Mouse (Mus musculus) testis, postnatal 14 days (tissue): ENCODE results near the gene Gm11114.
A peak's percentile ranks its signal among the peaks of the same experiment; 100 is the strongest.

Source experiments
- DNase-seq: peaks from one replicate; pipeline ENCODE4 v3.0.0; 2021; ENCODE audit warnings: low spot score

Gm11114 gene

DNA sequence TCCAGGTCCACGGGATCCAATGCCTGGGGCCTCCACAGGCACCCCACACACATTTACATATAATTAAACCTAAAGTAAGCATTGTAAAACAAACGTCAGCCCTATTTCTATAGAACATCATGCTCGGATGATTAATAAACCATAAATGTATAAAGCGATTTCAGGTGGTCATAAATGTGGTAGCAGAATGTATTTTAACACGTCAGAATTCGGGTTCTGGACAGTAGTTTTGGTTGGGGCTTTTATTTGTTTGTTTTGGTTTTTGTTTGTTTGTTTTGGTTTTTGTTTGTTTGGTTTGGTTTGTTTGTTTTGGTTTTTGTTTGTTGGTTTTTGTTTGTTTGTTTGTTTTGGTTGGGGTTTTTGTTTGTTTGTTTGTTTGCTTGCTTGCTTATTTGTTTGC lies at the start of gene Gm11114:
Gm11114 (plus strand) TSS at position 301 of the 400 bp plus-strand sequence.
- no peak for DNase-seq

DNA sequence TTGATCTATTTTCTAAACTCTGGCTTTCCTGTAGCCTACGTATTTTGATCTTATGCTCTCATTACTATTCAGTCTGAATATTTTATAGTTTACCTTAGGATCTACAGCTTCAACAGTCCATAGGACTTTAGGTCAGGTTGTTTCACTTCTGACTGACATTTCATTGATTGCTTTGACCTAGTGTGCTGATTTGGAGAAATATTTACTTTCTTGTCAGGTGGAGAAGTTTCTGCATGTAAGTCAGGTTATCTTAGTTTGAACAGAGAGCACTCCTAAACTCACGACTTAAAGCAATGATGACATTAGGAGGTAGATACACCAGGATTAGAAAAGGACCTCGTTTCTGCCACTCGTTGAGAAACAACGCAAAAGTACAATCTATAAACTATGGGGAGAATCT lies 45.7 kb upstream of the Gm11114 start:
- no peak for DNase-seq

DNA sequence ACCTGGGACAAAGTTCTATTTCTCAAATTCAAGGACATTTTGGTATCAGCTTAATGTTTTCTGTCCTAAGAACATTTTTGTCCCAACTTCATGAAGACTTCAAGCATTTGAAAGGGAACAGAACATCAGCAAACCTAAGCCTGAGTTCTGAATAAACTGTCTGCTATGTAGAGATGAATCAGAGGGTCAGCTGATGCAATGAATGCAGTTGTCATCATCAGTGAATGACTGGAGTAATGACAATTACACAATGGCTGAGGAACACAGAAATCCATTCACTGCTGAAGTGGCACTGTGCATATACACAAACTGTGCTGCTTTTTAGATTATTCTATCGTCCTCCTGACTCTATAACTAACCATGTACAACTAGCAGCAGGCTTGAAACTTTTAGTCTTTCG lies 38.5 kb upstream of the Gm11114 start:
- no peak for DNase-seq

DNA sequence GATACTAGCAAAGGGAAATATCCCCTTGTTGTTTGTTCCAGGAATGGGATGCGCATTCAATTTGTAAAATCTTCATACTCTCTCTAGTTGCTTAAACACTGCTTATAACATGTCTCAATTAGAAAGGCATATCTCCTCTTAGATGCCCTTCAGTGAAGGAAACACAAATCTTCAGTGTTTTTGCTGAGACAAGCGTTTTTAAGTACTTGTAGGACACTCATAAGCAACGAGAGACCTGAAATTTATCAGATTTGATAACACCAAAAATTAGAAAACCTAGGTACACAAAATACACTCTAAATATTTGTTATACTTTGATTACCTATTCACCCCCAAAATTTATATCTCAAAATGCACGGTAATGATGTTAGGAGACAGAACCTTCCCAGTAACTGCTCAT lies 9.7 kb upstream of the Gm11114 start:
- DNase-seq: no peak

DNA sequence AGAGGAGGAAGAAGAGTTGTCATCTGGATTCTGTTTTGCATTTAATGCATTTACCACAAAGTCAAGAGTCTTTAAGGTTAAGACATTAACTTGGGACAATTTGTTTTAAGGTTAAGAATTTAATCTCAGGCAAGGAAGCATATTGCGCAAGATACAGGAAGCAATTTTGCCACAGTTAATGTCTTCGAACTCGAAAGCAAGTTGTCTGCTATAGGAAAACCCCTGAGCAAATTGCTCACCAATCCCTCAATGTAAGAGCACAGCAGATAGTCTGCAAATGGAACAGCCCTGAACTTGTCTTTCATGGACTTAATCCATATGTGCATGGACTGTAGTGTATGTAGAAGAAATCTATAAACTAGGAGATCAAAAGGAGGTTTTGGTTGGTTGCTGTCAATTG lies 9.2 kb upstream of the Gm11114 start:
- DNase-seq: no peak

DNA sequence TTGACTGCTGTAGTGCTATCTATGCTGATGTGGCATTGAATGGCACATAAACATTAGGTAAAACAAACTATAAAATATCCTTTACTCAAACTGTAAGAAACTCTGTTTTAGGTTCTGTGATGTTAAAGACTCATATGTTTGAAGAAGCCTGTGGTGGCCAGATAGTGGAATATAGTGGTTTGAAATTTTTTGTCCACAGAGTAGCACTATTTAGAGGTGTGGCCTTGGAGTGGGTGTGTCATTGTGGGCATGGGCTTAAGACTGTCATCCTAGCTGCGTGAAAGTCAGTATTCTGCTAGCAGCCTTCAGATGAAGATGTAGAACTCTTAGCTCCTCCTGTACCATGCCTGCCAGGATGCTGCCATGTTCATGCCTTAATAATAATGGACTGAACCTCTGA lies 3.5 kb downstream of the Gm11114 start:
- no peak for DNase-seq

DNA sequence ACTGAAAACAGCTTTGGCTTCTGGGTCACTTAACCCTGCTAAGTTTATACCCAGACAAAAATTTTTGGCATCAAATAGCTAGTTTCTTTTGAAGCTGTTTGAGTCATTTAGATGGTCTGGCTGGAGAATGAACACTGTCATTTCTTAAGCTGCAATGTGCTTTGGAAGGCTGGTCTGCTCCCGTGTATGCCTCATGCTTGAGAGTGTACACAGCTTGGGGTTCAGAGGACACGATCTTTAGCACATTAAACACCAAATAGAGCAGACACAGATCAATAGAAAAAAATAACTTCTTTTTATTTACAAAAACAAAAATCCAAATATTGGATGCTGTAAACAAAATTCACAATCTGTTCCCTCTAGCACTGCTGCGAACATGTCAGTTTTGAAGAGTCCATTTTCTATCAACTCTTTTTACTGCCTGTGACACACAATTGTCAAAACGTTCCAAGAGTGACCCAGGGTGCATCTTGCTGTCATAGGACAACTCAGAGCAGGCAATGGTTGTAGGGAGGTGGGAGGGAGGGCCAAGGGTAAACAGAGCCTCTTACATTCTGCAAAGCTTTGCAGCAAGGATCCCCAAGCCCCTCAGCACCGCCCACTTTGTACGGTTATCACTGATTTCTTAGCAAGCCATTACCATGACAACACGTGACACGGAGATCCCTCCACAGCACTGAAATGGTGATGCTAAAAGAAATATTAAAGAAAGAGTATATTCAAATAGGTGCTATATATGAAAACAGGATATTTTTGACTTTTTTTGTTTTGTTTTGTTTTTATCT lies 7.8 kb downstream of the Gm11114 start:
- DNase-seq: no peak

DNA sequence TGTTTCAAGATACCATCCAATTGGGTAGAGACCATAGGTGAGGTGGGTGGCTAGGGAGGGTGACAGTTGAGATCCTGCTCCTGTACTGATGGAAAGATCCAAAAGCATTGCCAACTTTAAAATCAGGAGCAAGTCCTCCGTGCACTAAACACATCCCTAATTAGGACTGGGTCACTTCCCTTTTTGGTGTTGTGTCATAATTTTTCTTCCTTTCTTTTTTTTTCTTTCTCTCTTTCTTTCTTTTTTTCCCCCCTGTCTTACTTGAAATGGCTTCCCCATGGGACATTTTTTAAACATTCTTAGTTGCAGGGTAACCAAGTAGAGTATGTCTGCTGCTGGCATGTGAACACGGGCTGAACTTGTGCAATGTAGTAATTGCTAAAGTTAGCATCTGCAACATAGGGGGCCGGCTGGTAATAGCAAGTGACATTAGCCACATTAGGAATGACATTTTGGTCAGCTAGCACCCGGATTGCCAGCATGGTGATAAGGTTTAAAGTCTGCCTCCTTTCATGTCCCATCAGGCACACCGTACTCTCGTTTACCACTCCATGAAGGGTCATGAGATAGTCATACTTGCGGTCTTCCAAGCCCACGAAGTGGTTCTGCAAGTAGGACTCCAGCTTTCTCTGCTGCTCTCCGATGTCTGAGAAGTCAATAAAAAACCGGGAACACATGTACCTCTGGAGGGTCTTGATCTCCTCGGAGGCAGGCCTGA lies 11.7 kb downstream of the Gm11114 start:
- no peak for DNase-seq

DNA sequence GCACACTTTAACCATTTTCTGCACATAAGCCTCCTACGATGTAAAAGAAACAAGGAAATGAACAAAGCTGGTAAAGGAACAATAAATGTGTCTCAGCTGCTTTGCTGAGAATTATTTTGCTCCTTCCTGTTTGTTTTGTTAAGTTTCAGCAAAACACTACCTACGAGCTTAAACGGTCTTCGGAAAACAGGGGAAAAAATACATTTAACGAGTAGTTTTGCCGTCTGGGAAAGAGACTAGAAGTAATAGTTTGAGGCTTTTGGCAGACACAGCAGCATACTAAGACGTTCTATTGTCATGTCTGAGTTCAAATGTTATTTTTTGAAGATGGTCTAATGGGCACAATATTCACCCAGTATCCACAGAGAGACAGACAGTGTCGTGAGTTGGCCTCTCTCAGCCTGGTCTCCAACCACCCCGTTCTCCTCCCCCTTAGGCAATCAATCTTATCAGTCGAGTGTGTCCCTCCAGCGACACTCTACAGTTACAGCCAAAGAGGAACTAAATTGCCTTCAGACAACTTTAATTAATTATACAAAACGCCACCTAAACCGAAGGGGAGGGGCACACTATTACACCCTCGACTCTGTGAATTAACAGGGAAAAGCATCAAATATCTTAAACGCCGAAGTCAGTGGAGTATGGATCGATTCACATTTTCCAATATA lies 12.8 kb downstream of the Gm11114 start:
- no peak for DNase-seq

DNA sequence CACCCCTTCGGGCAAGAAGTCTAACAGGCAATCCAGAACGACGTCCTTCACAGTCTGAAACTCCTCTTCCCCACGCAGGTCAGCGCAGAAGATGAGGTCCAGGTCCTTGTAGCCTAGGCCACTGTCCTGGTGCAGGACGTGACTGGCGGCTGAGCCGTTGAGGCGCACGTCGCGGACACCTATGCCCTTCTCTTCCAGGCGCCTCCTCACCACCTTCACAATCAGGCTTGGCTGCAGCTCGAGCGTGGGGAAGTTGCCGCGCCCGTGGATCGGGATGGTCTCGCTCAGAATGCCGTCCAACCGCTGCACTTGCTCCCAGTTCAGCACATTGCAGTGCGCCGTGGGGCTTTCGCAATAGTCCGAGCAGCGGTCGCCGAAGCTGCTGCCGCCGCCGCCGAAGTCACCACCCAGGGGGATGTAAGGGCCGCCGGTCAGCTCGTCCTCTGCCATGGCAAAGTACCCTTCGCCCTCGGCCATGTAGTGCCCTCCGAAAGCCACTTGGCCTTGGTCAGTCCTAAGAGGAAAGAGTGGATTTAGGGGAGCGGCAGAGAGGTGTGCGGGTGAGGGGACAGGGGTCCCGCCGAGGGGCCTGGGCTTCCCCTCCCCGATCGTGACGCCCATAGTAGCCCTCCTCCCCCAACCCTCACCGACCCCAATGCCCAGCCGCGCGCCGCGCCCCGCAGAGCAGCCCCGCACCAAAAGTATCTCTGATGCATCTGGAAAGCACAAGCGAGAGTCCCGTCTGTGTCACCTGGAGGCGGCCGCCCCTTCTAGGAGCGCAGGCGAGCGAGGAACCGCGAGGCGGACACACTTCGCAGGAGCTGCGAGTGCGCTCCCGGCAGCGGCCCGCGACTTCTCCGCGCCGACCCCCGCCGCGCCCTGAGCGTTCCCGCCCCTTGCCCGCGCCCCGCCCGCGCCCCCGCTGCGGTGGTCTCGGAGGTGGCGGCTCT lies 14.0 kb downstream of the Gm11114 start:
- DNase-seq: peak; percentile 24

DNA sequence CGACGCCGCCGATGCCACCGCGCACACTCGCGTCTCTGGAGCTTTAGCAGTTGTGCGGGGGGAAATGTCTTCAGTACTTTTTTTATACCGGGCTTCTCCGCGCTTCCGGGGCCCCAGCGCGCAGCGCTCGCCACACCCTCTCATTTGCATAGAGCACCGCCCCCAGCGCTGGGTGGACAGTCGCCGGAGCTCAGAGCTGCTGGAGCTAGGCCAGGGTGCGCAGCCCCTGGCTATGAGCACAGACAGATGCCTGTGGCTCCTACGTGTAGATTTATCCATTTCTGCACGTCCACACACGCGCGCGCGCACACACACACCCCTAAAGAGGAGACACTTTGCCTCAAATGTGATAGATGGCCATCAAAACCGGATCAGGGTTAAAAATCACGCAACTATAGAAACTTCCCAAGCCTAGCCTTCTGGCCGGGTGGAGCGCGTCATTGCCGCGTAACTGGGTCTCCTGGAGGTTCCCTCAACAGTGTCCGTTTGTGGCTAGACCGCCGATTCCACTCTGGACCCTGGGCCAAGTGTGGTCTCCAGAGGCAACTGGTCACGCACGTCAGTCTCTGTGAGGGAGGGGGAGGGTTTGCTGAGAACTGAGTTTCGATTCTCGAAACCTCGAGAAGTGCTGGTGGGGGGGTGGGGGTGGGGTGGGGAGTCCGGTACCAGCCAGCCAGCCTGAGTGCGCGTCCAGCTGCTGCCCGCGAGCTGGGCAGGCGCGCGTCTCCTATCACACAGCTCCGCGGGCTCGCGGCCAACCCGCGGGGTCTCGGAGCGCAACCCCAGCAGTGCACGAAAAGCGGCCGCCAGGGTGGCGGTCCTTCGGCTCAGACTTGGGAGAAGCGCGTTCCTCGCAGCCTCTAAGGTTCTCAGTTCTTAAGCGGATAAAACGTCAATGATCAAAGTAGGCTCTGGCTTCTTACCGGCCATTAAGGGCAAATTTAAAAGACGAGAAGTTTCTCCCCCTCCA lies 15.0 kb downstream of the Gm11114 start, which contains the start of gene Tent5a:
Tent5a (minus strand) TSS at position 107 of the 970 bp plus-strand sequence.
- peak; percentile 84 for DNase-seq

DNA sequence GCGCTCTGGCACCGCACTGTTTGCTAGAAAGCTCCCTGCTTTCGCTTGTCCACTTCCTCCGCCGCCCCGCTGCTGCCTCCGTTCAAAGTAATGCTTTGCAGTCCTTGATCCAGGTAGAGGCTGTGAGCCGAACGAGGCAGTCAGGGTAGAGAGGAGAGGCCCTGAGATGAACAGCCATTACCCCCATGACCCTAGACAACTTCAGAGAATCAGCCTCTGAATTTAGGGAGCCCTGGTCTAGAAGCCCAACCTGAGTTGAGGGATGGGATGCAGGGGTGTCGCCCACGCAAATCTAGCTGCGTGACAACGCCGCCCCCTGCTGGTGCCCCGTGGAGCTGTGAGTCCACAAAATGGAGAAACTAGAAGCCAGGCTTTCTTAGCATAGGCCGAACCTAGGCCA lies 15.7 kb downstream of the Gm11114 start:
- peak; percentile 80 for DNase-seq

DNA sequence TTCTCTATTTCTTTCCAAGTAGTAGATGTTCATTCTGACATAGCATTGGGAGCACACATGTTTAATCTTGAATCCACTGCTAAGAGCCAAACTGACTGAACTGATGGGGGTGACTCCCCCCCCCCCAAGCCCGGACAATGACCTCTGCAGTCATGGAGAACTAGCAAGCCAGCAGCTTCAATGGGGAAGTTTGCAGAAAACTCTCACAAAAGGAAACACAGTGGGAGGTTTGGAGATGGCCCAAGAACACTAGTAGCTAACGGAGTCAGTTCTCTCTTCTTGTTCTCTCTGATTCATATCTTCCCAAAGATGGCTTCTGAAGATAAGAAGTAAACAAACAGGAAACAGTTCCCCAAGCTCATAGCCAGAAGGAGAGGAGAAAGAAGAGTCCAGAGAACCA lies 18.9 kb downstream of the Gm11114 start:
- DNase-seq: no peak

DNA sequence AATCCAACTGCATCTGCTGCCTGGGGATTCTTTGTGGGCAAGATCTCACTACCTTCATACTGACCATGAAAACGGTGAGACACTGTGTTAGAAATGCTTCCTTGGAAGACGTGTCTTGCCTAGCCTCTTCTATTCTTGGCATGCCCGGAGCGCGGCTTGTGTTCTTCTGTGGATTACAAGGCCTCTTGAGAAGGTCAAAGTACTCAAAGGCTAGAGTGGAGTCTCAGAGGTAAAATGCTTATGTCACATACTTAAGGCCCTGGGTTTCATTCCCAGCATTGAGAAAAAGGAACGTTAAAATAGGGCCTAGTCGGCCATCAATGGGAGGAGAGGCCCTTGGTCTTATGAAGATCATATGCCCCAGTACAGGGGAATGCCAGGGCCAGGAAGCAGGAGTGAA lies 23.5 kb downstream of the Gm11114 start:
- no peak for DNase-seq

DNA sequence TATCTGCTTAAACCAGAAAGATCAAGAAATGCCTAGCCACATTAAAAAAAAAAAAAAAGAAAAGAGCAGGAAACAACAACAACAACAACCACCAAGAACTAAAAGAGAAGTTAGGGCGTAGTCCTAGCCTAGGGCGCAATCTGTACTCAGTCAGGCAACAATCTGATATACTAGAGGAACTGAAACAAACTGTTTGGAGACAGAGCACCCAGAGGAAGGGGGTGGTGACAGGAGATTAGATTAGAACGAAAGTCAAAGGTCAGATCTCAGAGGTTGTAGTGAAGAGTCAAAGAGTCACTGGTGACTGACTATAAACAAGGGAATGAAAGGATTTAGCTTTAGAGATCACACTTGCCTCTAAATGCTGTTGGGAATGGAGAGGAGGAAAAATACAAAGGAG lies 27.7 kb downstream of the Gm11114 start:
- no peak for DNase-seq

DNA sequence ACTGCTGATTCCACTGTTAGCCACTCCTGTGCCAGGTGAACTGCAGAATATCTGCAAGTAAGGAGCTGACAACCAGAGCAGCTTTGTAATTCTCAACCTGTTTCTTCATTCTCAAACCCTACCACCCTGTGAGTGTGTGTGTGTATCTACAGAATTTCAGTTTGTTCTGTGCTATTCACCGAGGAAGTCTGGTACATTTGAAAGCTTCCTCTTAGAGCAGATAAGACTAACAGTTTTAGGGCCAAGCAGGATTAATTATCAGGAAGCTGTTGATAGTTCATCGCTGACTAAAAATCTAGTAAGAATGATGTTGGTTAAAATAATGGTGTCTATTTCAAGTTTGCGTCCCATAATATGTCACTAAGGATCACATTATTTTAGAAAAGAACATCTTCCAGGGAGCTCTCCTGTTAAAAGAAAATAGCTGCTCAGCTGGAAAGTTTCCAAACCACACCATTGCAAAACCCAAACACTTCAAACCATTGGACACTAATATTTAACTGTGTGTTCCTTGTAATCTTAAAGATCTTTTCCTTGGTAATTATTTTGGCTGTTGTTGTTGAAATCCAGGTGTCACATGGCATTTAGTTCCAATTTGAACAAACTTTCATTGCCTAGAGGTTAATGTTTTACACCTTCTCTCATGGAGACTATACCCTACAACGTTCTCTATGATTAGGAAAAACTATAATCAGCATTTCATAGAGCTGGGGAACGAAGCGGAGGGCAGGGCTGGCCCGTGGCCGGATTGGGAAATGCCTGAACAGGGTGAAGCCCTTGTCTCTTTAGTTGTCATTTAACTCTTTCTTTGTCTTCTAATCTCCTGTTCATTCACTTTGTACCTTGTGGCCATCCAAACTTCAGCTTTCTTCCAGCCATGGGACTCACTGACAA lies 30.6 kb downstream of the Gm11114 start:
- DNase-seq: no peak

DNA sequence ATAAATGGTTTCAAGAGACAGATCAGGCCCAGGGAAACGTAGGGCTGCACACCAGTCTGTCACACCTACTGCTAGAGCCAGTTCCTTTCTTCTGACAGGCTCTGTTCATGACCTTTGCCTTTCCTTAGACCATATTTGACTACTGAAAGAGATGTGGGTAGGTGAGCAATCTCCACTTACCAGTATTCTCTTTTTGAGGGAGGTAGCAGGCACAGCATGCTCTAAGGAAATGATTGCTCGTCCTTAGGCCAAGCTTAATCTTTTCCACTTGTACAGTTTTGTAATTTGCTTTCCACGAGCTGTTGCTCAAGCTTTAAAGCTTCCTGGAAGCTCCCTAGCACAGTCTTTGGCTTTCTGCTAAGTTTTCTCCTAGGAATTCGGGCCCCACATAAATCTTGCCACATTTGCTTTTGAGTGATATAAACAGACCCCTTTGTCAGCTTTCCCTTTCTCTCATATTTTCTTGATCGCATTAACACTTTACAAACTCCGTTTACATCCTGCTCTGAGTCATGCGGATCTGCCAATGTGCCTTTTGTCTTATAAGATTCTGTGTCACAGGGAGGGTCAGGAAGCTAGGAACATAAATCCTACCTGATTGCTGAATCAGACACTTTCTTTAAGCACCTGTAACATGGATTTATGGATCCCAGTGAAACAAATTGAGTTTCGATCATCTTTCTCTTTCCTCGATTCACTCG lies 35.4 kb downstream of the Gm11114 start:
- no peak for DNase-seq

DNA sequence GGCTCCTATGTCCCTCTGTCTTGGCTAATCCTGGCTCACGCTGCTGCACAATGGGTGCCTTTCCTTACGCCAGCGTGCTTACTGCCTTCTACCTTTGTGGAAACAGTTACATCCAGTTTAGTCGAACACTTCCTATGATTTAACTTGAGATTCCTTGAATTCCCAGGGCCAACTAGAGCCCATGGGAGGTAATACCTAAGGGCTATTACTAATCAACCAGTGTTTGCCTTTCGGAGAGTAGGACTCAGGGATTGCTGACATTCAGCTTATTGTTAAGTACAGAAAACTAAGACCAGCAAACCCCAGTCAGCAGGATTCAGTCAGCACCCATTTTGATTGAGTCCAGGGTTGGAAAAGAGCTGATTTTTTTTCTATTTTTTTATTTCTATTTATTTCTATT lies 43.0 kb downstream of the Gm11114 start:
- no peak for DNase-seq
